In genomic region chr10:49784831-49785230, GRCm38 (mm10) we compare ENCODE assay signal across 11 mouse cellular contexts. TPM values are rescaled to one million over a fixed set of nuclear protein-coding genes. Genes with fewer than 3 reads are reported as not detected.
DNase-seq lines count a peak whose midpoint lies in the region; ATAC-seq and TF ChIP-seq lines count a peak whose summit lies in the region.
"Had no signal": no experiment of that assay in that cellular context is flagged by ENCODE, and none has a peak within 500 bp of the region (broad histone marks: within the 10 kb centered on the region; RNA-seq: fewer than 3 reads in every experiment).

No protein-coding gene starts in this region.

- H3K4me3 ChIP-seq in forebrain, embryonic 13.5 days = peak overlapping the region; percentile 31; the same call in 1 of the 2 replicates
- H3K4me3 ChIP-seq in forebrain, embryonic 10.5 days = no peak overlapping the region
- no peak overlapping the region for H3K4me3 ChIP-seq in CH12.LX (replicated peaks in 1 of 3; ENCODE audit: low read depth in 2 of 3, low read length in 2 of 3, poor library complexity in 1 of 3)
- H3K4me3 ChIP-seq in midbrain, embryonic 14.5 days (replicated peaks; ENCODE audit: low read depth, low read length) = peak overlapping the region; percentile 82
- H3K4me3 ChIP-seq in thymus, adult 2 months (ENCODE audit: control insufficient read depth, insufficient read depth, low read length) = no peak overlapping the region
- H3K4me3 ChIP-seq: liver, embryonic 12.5 days had no signal

- 0 out of 2 replicates have a peak, but pooled peaks cover 4% of the 10 kb centered on the region for H3K36me3 ChIP-seq in forebrain, embryonic 13.5 days (ENCODE audit: poor library complexity, severe bottlenecking)
- no peaks in the 10 kb centered on the region for H3K36me3 ChIP-seq in forebrain, embryonic 10.5 days (replicated peaks)
- H3K36me3 ChIP-seq in CH12.LX (replicated peaks in 1 of 2; ENCODE audit: control insufficient read depth in 1 of 2, insufficient read depth in 1 of 2, low read length in 1 of 2) = no peaks in the 10 kb centered on the region
- no peaks in the 10 kb centered on the region for H3K36me3 ChIP-seq in midbrain, embryonic 14.5 days (ENCODE audit: control insufficient read depth, insufficient read depth, low read length)
- no peaks in the 10 kb centered on the region for H3K36me3 ChIP-seq in thymus, adult 2 months (ENCODE audit: control insufficient read depth, insufficient read depth, low read length)
- H3K36me3 ChIP-seq: liver, embryonic 12.5 days had no signal

- H3K9ac ChIP-seq in forebrain, embryonic 13.5 days = no peak overlapping the region
- H3K9ac ChIP-seq in CH12.LX (ENCODE audit: insufficient read depth, low read depth) = no peak overlapping the region
- peak overlapping the region; percentile 24; the same call in 1 of the 2 replicates for H3K9ac ChIP-seq in midbrain, embryonic 14.5 days (replicated peaks; ENCODE audit: low read length)
- H3K9ac ChIP-seq: liver, embryonic 12.5 days had no signal

- peak overlapping the region; percentile 52 for H3K4me2 ChIP-seq in forebrain, embryonic 13.5 days
- no peak overlapping the region for H3K4me2 ChIP-seq in CH12.LX (ENCODE audit: insufficient read depth, low read depth, poor library complexity, severe bottlenecking)
- H3K4me2 ChIP-seq in midbrain, embryonic 14.5 days (ENCODE audit: low read length) = peak overlapping the region; percentile 60
- H3K4me2 ChIP-seq: liver, embryonic 12.5 days had no signal

- 8% methylated on average over 2 of the region's 2 CpGs for whole genome bisulfite sequencing in forebrain, embryonic 13.5 days
- WGBS in forebrain, embryonic 10.5 days = 12% methylated on average over 2 of the region's 2 CpGs
- 9% methylated on average over 2 of the region's 2 CpGs for WGBS in midbrain, embryonic 14.5 days
- WGBS in thymus, adult 2 months = 20% methylated on average over 2 of the region's 2 CpGs

- no peak for TF ChIP-seq CTCF in CH12.LX (conservative IDR thresholded peaks at IDR 0.05 in 1 of 2, IDR thresholded peaks at IDR 0.05 in 1 of 2; ENCODE audit: low read depth in 2 of 2, low read length in 2 of 2)
- no peak for TF ChIP-seq CTCF in thymus, adult 2 months (IDR thresholded peaks at IDR 0.05; ENCODE audit: borderline replicate concordance, control insufficient read depth, extremely low read depth, insufficient read depth, low read length, poor library complexity)

- no peaks in the 10 kb centered on the region for H3K79me2 ChIP-seq in CH12.LX (replicated peaks; ENCODE audit: control insufficient read depth, extremely low read depth, insufficient read depth, poor library complexity, severe bottlenecking)

- dilution Hi-C loops in CH12.LX (cut with MboI; ENCODE audit: extremely low pct_ligation_motif_present, extremely low pct_unique_long_range_greater_than_20kb, low sequenced_read_pairs) = no loop called here

- no peak for TF ChIP-seq EP300 in CH12.LX (IDR thresholded peaks at IDR 0.05; ENCODE audit: low read length)

- H3K27me3 ChIP-seq in forebrain, embryonic 13.5 days = no peaks in the 10 kb centered on the region
- peaks cover 13% of the 10 kb centered on the region; the same call in 1 of the 2 replicates for H3K27me3 ChIP-seq in forebrain, embryonic 10.5 days (ENCODE audit: poor library complexity, severe bottlenecking)
- no peaks in the 10 kb centered on the region for H3K27me3 ChIP-seq in CH12.LX (replicated peaks)
- no peaks in the 10 kb centered on the region for H3K27me3 ChIP-seq in midbrain, embryonic 14.5 days (ENCODE audit: control insufficient read depth, insufficient read depth, low read length)
- no peaks in the 10 kb centered on the region for H3K27me3 ChIP-seq in thymus, adult 2 months (ENCODE audit: control insufficient read depth, insufficient read depth, low read length)

- no peak for DNase-seq in forebrain, embryonic 10.5 days (ENCODE audit: extremely low spot score, low spot score)
- DNase-seq in CH12.LX (ENCODE audit: extremely low read depth) = no peak
- peak; percentile 59 for DNase-seq in embryo, embryonic 10 days (ENCODE audit: low spot score)
- DNase-seq in midbrain, embryonic 14.5 days = peak; percentile 88
- no peak for DNase-seq in adrenal gland, postnatal 36 days
- DNase-seq in thymus, adult 2 months = no peak
- DNase-seq in spleen, adult 18-20 months = no peak
- DNase-seq: adrenal gland, adult 8-10 months had no signal

- TF ChIP-seq POLR2A in CH12.LX (IDR thresholded peaks at IDR 0.05; ENCODE audit: low read depth, low read length) = no peak
- TF ChIP-seq POLR2A in thymus, adult 2 months (IDR thresholded peaks at IDR 0.05; ENCODE audit: control insufficient read depth, extremely low read depth, insufficient read depth, low read length, poor library complexity) = no peak

- no peaks in the 10 kb centered on the region for H3K9me3 ChIP-seq in forebrain, embryonic 13.5 days (replicated peaks)
- no peaks in the 10 kb centered on the region for H3K9me3 ChIP-seq in forebrain, embryonic 10.5 days
- no peaks in the 10 kb centered on the region for H3K9me3 ChIP-seq in CH12.LX (replicated peaks; ENCODE audit: low read length)
- H3K9me3 ChIP-seq in midbrain, embryonic 14.5 days (ENCODE audit: control insufficient read depth, low read length) = no peaks in the 10 kb centered on the region
- H3K9me3 ChIP-seq: liver, embryonic 12.5 days had no signal

- in situ Hi-C loops in CH12.LX (cut with MboI; ENCODE audit: low pct_ligation_motif_present, low pct_unique_long_range_greater_than_20kb, low sequenced_read_pairs) = no loop called here

- H3K4me1 ChIP-seq in forebrain, embryonic 13.5 days = peaks cover 58% of the 10 kb centered on the region
- peaks cover 60% of the 10 kb centered on the region for H3K4me1 ChIP-seq in forebrain, embryonic 10.5 days
- no peaks in the 10 kb centered on the region for H3K4me1 ChIP-seq in CH12.LX (ENCODE audit: control insufficient read depth in 1 of 2, insufficient read depth in 2 of 2)
- peaks cover 35% of the 10 kb centered on the region for H3K4me1 ChIP-seq in midbrain, embryonic 14.5 days (ENCODE audit: control insufficient read depth, insufficient read depth, low read length)
- no peaks in the 10 kb centered on the region for H3K4me1 ChIP-seq in thymus, adult 2 months (replicated peaks; ENCODE audit: control insufficient read depth, insufficient read depth, low read length)
- H3K4me1 ChIP-seq: liver, embryonic 12.5 days had no signal

- H3K27ac ChIP-seq in forebrain, embryonic 13.5 days = no peak overlapping the region
- no peak overlapping the region for H3K27ac ChIP-seq in forebrain, embryonic 10.5 days
- H3K27ac ChIP-seq in CH12.LX (ENCODE audit: insufficient read depth, low read depth) = no peak overlapping the region
- H3K27ac ChIP-seq in midbrain, embryonic 14.5 days (replicated peaks; ENCODE audit: low read depth, low read length) = no peak overlapping the region
- no peak overlapping the region for H3K27ac ChIP-seq in thymus, adult 2 months (ENCODE audit: control insufficient read depth, insufficient read depth, low read length)
- H3K27ac ChIP-seq: liver, embryonic 12.5 days had no signal

- no peak for ATAC-seq in forebrain, embryonic 13.5 days
- ATAC-seq in midbrain, embryonic 14.5 days (ENCODE audit: low FRiP score, low TSS enrichment) = no peak
- ATAC-seq: liver, embryonic 12.5 days had no signal

- TF ChIP-seq RAD21 in CH12.LX (IDR thresholded peaks at IDR 0.05; ENCODE audit: low read depth, low read length) = peak; percentile 15

TF ChIP-seq in CH12.LX, 34 proteins besides CTCF, POLR2A, EP300 and RAD21:
- TF ChIP-seq MEF2A (IDR thresholded peaks at IDR 0.05; ENCODE audit: borderline replicate concordance, low read depth, low read length) (no peak), HCFC1 (IDR thresholded peaks at IDR 0.05; ENCODE audit: low read depth, low read length) (no peak), KAT2A (IDR thresholded peaks at IDR 0.05; ENCODE audit: insufficient replicate concordance, low read length) (no peak), MAFK (IDR thresholded peaks at IDR 0.05; ENCODE audit: insufficient replicate concordance, low read length) (no peak), E2F4 (IDR thresholded peaks at IDR 0.05; ENCODE audit: insufficient replicate concordance, low read depth, low read length) (no peak), USF2 (conservative IDR thresholded peaks at IDR 0.05; ENCODE audit: low read depth, low read length) (no peak), JUND (conservative IDR thresholded peaks at IDR 0.05; ENCODE audit: low read depth, low read length) (no peak), UBTF (IDR thresholded peaks at IDR 0.05; ENCODE audit: low read depth, low read length) (no peak), NRF1 (IDR thresholded peaks at IDR 0.05; ENCODE audit: low read depth, low read length) (no peak), PAX5 (IDR thresholded peaks at IDR 0.05; ENCODE audit: low read length) (no peak)

RNA-seq across cellular contexts. Expression of gene Grik2, which starts 3.7 kb away (rescaled TPM):
- 28.1 and 31.9 TPM in 2 replicates for polyA plus RNA-seq in forebrain, embryonic 13.5 days (2015; fragmentation: Nextera tagmentation; extraction: Ambion mirVana)
- polyA plus RNA-seq in forebrain, embryonic 10.5 days (2016; fragmentation: Nextera tagmentation; extraction: Ambion mirVana) = 7.8 and 8.4 TPM in 2 replicates
- total RNA-seq in CH12.LX (2012; rRNA removed) = not detected in 2 replicates
- not detected in 2 replicates for total RNA-seq in CH12.LX (2014; rRNA removed)
- not detected in 2 replicates for polyA plus RNA-seq in CH12.LX (2012; ENCODE audit: insufficient read length, low read depth)
- polyA plus RNA-seq in midbrain, embryonic 14.5 days (2014; fragmentation: Nextera tagmentation; extraction: Ambion mirVana) = 44.3 and 45.2 TPM in 2 replicates
- total RNA-seq in adrenal gland, postnatal 36 days (2021) = 1 to 10 TPM; 1.7 TPM
- 0.05 TPM in 1 of 2 replicates, not detected in the other for polyA plus RNA-seq in thymus, adult 2 months (2012; rRNA removed)
- total RNA-seq: megakaryocyte-erythroid progenitor cell, adult 5-6 weeks had no signal

Comparison
In these comparisons a context has a peak if more than half of its experiments do, and no peak if none do; other contexts are left out.
1. H3K4me3 ChIP-seq: peak in forebrain, embryonic 13.5 days (single experiment) and midbrain, embryonic 14.5 days (single experiment); none in forebrain, embryonic 10.5 days (single experiment), CH12.LX (0 of 3) and thymus, adult 2 months (single experiment).
2. DNase-seq: peak in embryo, embryonic 10 days (single experiment) and midbrain, embryonic 14.5 days (single experiment); none in forebrain, embryonic 10.5 days (single experiment), CH12.LX (single experiment), adrenal gland, postnatal 36 days (0 of 2), thymus, adult 2 months (single experiment) and spleen, adult 18-20 months (0 of 2).